Mouse (Mus musculus) thymus, adult 2 months (tissue): ENCODE results near the gene Smarcc2. TPM values are rescaled to one million over a fixed set of nuclear protein-coding genes. Genes with fewer than 3 reads are reported as not detected.

ENCODE experiments used
- DNase-seq: peaks from one replicate; pipeline ENCODE4 v3.0.0; 2021
- H3K27ac ChIP-seq: fragments of 200-500 bp; 2 replicates; pipeline ENCODE4 v1.5.1; 2012; ENCODE audit warnings: low read length, control low read depth; ENCODE audit not compliant: control insufficient read depth, insufficient read depth
- H3K27me3 ChIP-seq: fragments of 200-500 bp; 2 replicates; pipeline ENCODE4 v1.6.1; 2012; ENCODE audit warnings: mild to moderate bottlenecking, low read length, moderate library complexity, mixed read lengths; ENCODE audit not compliant: control insufficient read depth, insufficient read depth
- H3K36me3 ChIP-seq: fragments of 200-500 bp; 2 replicates; pipeline ENCODE4 v1.6.1; 2012; ENCODE audit warnings: mild to moderate bottlenecking, low read length, moderate library complexity; ENCODE audit not compliant: control insufficient read depth, insufficient read depth
- H3K4me1 ChIP-seq: fragments of 200-500 bp; replicated peaks from 2 replicates; pipeline ENCODE4 v1.6.1; 2012; ENCODE audit warnings: low read length; ENCODE audit not compliant: control insufficient read depth, insufficient read depth
- H3K4me3 ChIP-seq: fragments of 200-500 bp; 2 replicates; pipeline ENCODE4 v1.5.1; 2012; ENCODE audit warnings: mild to moderate bottlenecking, low read length, control low read depth, moderate library complexity; ENCODE audit not compliant: control insufficient read depth, insufficient read depth
- CTCF ChIP-seq: fragments of 200-500 bp; IDR thresholded peaks from 2 replicates; pipeline ENCODE4 v1.5.1; 2012; ENCODE audit warnings: mild to moderate bottlenecking, control low read depth, low read length, moderate library complexity, borderline replicate concordance; ENCODE audit not compliant: control insufficient read depth, poor library complexity, insufficient read depth; ENCODE audit errors: extremely low read depth
- POLR2A ChIP-seq: fragments of 200-500 bp; IDR thresholded peaks from 2 replicates; pipeline ENCODE4 v1.6.1; 2012; ENCODE audit warnings: mild to moderate bottlenecking, low read length, control low read depth, moderate library complexity; ENCODE audit not compliant: control insufficient read depth, poor library complexity, insufficient read depth; ENCODE audit errors: extremely low read depth
- WGBS: fragments of 180-500 bp; shearing (Covaris S2); methylation state at CpG from one replicate; pipeline ENCODE4 v1.1.7; 2018; 5-methylcytosine and 5-hydroxymethylcytosine counted together
- polyA plus RNA-seq: library from polyadenylated mRNA; depleted of rRNA; stranded (reverse); fragments of >200 nt; gene quantifications from 2 replicates; pipeline ENCODE4 v1.2.3, GENCODE M21; 2012

Smarcc2 gene
- polyA plus RNA-seq, 1 experiment: 176 TPM

DNA sequence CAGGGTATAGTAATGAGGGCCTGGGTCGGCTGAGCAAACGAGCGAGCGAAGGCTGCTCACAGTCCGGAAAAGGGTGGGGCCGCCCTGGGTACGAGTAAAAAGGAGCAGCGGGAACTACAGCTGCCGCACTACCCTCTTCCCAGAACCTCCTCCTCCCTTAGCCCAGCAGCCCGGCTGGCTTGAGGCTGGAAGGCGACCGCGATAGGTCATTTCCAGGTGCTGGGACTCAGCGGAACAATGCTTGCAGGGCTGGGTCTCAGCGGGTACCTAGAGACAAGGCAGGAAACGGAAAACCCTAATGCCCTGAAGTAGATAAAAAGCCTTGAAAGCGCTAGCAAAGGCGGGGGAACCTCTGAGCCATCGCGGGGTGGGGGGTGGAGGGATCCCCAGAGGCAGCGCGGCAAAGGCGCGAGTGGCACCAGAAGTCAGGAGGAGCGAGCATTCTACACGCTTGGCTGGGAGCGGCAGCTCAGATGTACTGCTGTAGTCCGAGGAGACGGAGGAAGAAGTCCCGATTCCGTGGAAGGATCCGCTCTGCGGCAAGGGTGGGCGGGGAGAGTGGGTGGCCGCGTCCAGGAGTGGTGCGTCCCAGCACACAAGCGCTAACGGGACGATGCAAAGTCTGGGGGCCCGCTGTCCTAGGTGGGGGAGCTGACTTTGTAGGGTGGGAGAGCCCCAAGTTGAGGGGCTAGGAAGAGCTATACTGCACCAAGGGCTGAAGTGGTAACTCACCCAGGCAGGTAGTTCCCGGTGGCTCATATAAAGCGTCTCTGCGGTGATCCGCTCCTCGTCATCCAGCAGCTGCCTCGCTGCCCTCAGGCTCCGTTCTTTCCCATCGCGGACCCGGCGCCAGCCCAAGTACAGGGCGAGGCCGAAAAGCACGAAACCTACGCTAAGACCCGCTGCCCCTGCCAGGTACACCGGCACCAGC, 65.9 kb downstream of the Smarcc2 start:
- peaks cover 7% of the 10 kb centered on the region for H3K36me3 ChIP-seq
- DNase-seq: peak; percentile 74
- TF ChIP-seq POLR2A: peak; percentile 17; the same call in 1 of the 2 replicates
- 0 out of 2 replicates have a peak, but pooled peaks have one; percentile 30 for TF ChIP-seq CTCF
- peaks cover 8% of the 10 kb centered on the region; the same call in 1 of the 2 replicates for H3K4me1 ChIP-seq
- under 1% methylated on average over 58 of the region's 58 CpGs for WGBS
- H3K4me3 ChIP-seq: peak overlapping the region; percentile 90
- no peaks in the 10 kb centered on the region for H3K27me3 ChIP-seq
- H3K27ac ChIP-seq: peak overlapping the region; percentile 80

GRCm38 (mm10) chr10:128525671-128526308, 66.7 kb downstream of the Smarcc2 start, which contains the start of gene Esyt1:
Gene Esyt1, minus strand, starts transcription at chr10:128525871.
- H3K36me3 ChIP-seq: no peaks in the 10 kb centered on the region
- H3K27ac ChIP-seq: peak within 1 kb of the TSS; percentile 80
- no peaks in the 10 kb centered on the region for H3K27me3 ChIP-seq
- H3K4me1 ChIP-seq: peaks cover 8% of the 10 kb centered on the region; the same call in 1 of the 2 replicates
- TF ChIP-seq POLR2A: peak; percentile 48; the same call in 1 of the 2 replicates
- TF ChIP-seq CTCF: no peak; the same call in 1 of the 2 replicates
- DNase-seq: peak; percentile 86
- under 1% methylated on average over 37 of the region's 37 CpGs for WGBS
- peak within 1 kb of the TSS; percentile 90 for H3K4me3 ChIP-seq

GRCm38 (mm10) chr10:128526366-128527356, 67.6 kb downstream of the Smarcc2 start:
- H3K4me3 ChIP-seq: peak overlapping the region; percentile 31
- H3K27me3 ChIP-seq: no peaks in the 10 kb centered on the region
- 34% methylated on average over 28 of the region's 28 CpGs for WGBS
- TF ChIP-seq CTCF (no peak), POLR2A (no peak)
- peak overlapping the region; percentile 27; the same call in 1 of the 2 replicates for H3K27ac ChIP-seq
- no peaks in the 10 kb centered on the region for H3K36me3 ChIP-seq
- peaks cover 8% of the 10 kb centered on the region; the same call in 1 of the 2 replicates for H3K4me1 ChIP-seq
- no peak for DNase-seq

- no peaks in the 10 kb centered on the region for H3K27me3 ChIP-seq
- no peak for DNase-seq
- H3K36me3 ChIP-seq: no peaks in the 10 kb centered on the region
- H3K4me3 ChIP-seq: no peak overlapping the region
- no peak overlapping the region for H3K27ac ChIP-seq
- no peak for TF ChIP-seq CTCF
- no peak for TF ChIP-seq POLR2A
- H3K4me1 ChIP-seq: peaks cover 4% of the 10 kb centered on the region
- WGBS: 94% methylated on average over 2 of the region's 2 CpGs
Observed at GRCm38 (mm10) chr10:128535206-128535605, 76.2 kb downstream of the Smarcc2 start.

DNA sequence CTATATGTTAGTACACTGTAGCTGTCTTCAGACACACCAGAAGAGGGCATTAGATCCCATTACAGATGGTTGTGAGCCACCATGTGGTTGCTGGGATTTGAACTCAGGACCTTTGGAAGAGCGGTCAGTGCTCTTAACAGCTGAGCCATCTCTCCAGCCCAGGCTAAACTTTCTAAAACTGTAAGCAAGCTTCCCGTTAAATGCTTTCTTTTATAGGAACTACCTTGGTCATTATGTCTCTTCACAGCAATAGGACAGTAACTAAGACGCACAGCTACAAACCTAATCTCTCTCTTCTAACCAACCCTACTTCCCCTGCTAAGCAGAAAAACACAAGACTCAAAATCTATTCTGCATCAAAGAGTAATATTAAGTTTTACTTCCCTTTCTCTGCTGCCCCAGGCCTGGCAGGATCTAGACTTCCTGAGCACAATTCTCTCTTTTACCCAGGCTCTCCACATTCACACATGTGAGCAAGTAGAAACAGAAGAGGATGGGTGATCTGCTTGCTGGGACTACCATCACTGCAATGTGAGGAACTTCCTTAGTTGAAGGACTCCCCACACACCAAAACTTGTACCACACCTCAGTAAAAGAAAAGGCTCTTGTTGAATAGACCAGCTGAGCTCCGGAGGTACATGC, 76.7 kb downstream of the Smarcc2 start:
- H3K36me3 ChIP-seq: no peaks in the 10 kb centered on the region
- DNase-seq: no peak
- peaks cover 4% of the 10 kb centered on the region for H3K4me1 ChIP-seq
- 33% methylated on average over 4 of the region's 4 CpGs for WGBS
- H3K27me3 ChIP-seq: no peaks in the 10 kb centered on the region
- H3K27ac ChIP-seq: peak overlapping the region; percentile 40; the same call in 1 of the 2 replicates
- TF ChIP-seq POLR2A: no peak
- TF ChIP-seq CTCF: no peak
- no peak overlapping the region for H3K4me3 ChIP-seq
